Mouse (Mus musculus) limb, embryonic 12.5 days (tissue): ENCODE measurements at regions not wholly inside any gene's neighbourhood (a gene's known extent, or its start where the extent isn't known, plus 50 kb on each side); places are given as distances from the start of the nearest gene placed in this dataset.

Experiments
- ATAC-seq: fragments of 200-750 bp; cut with Nextera tagmentation; 2 replicates; pipeline ENCODE4 v1.8.0; 2017; ENCODE audit warnings: low read depth, moderate TSS enrichment; ENCODE audit not compliant: insufficient number of reproducible peaks, insufficient read depth, low FRiP score, low TSS enrichment
- H3K27ac ChIP-seq: fragments of 300-500 bp; sonication (generic); 2 replicates; pipeline ENCODE4 v1.5.1; 2016; ENCODE audit warnings: mild to moderate bottlenecking, moderate library complexity
- H3K27me3 ChIP-seq: fragments of 300-500 bp; sonication (generic); 2 replicates; pipeline ENCODE4 v1.6.1; 2016; ENCODE audit warnings: mild to moderate bottlenecking, moderate library complexity
- H3K36me3 ChIP-seq: fragments of 300-500 bp; sonication (generic); 2 replicates; pipeline ENCODE4 v1.6.1; 2016; ENCODE audit warnings: mild to moderate bottlenecking, moderate library complexity
- H3K4me1 ChIP-seq: fragments of 300-500 bp; sonication (generic); replicated peaks from 2 replicates; pipeline ENCODE4 v1.6.1; 2016
- H3K4me2 ChIP-seq: fragments of 300-500 bp; sonication (generic); 2 replicates; pipeline ENCODE4 v1.6.1; 2016; ENCODE audit warnings: mild to moderate bottlenecking, moderate library complexity
- H3K4me3 ChIP-seq: fragments of 300-500 bp; sonication (generic); replicated peaks from 2 replicates; pipeline ENCODE4 v1.5.1; 2016; ENCODE audit warnings: mild to moderate bottlenecking
- H3K9ac ChIP-seq: fragments of 300-500 bp; sonication (generic); replicated peaks from 2 replicates; pipeline ENCODE4 v1.6.1; 2016; ENCODE audit warnings: mild to moderate bottlenecking, moderate library complexity
- H3K9me3 ChIP-seq: fragments of 300-500 bp; sonication (generic); 2 replicates; pipeline ENCODE4 v1.6.1; 2016; ENCODE audit warnings: mild to moderate bottlenecking, moderate library complexity
- WGBS: fragments of 180-500 bp; shearing (Covaris S2); methylation state at CpG from one replicate; pipeline ENCODE4 v1.1.7; 2016; 5-methylcytosine and 5-hydroxymethylcytosine counted together

DNA sequence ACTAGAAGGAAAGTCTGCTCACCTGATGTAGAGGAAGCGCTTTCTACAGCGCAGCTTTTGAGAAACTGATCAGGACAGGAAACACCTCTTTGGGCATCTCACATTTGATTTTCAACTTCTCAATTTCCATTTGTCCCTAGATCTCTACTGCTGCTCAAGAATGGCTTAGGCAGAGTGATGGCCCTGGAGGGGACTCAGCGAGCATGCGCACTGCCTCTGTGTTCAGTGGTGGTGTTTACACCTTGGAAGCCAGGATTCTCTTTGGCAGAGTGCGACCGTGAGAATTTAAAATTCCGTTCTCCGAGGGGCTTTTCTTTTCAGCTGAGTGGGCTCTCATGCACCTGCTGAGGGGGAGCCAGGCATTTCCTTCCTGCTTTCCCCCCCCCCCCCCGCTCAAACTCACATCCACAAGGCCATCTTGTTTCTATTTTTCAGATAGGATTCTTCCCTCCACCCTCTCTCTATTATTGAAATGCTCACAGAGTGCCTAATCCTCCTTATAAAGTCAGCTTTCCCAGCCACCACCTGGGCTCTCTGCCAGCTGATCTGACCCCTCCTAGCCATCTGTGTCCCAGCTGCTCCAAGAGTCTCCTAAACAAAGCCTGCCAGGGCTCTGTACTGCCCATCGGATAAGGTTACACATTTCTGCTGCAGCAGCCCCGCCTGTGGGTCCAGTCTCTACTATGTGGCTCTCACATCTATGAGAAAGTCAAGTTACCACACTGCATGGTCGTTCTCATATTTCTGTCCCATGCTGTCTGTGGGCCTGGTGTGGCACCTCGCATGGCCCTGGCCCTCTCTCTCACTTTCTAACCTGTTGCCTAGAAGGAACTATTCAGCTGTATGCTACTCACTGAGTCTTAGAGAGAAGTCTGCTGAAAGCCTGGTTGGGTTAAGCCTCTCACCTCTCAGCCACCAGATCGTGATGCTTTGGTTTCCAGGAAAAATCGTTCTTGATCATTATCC, 252.2 kb downstream of the Ankrd50 start:
- no peaks in the 10 kb centered on the region for H3K9me3 ChIP-seq
- peak overlapping the region; percentile 78 for H3K27ac ChIP-seq
- H3K36me3 ChIP-seq = no peaks in the 10 kb centered on the region
- peak; percentile 90 for ATAC-seq
- peak overlapping the region; percentile 30 for H3K4me2 ChIP-seq
- no peak overlapping the region for H3K4me3 ChIP-seq
- no peak overlapping the region for H3K9ac ChIP-seq
- peaks cover 43% of the 10 kb centered on the region for H3K4me1 ChIP-seq
- no peaks in the 10 kb centered on the region for H3K27me3 ChIP-seq
- WGBS = 38% methylated on average over 15 of the region's 15 CpGs

DNA sequence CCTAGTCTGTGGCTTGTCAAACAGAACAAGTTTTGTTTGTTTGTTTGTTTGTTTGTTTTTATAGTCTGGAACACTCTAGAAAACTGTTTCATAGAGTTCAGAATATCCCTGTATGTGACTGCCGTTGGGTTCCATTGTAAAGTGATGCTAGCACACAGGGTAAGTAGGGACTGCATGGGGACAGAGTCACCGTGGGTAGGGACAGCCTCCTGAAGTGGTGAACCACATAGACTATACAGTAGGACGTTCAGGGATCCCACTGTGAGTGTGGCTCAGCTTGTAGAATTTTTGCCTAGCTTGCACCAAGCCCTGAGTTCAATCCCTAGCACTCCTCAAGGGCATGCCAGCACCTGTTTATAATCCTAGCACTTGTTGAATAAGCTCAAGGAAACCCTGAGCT, 253.1 kb downstream of the Ankrd50 start:
- Histone ChIP-seq H3K9me3 (no peaks in the 10 kb centered on the region), H3K4me1 (peaks cover 43% of the 10 kb centered on the region), H3K4me2 (peak overlapping the region; percentile 30; the same call in 1 of the 2 replicates), H3K9ac (no peak overlapping the region), H3K27me3 (no peaks in the 10 kb centered on the region), H3K27ac (no peak overlapping the region), H3K36me3 (no peaks in the 10 kb centered on the region), H3K4me3 (no peak overlapping the region)
- 83% methylated on average over 3 of the region's 3 CpGs for WGBS
- ATAC-seq = no peak

DNA sequence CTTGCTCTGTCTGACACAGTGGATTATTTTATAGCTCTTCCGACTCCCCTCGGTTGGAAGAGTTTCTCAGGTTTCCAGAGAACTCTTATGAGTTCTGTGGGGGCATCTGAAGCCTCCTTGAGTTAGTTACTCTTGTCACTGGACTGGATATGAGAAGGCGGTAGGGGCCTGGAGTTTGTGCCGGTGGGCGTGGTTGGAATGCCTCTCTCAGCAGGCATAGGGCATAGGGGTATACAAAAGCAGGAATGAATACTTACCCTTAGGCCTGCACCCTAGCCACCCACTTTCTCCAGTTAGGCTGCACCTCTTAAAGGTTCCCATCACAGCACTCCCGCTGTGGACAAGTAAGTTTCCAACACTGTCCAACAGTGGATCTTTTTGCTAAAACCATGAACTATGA, 253.8 kb downstream of the Ankrd50 start:
- H3K27me3 ChIP-seq = no peaks in the 10 kb centered on the region
- peaks cover 43% of the 10 kb centered on the region for H3K4me1 ChIP-seq
- no peak overlapping the region for H3K4me2 ChIP-seq
- H3K9me3 ChIP-seq = no peaks in the 10 kb centered on the region
- H3K4me3 ChIP-seq = no peak overlapping the region
- H3K27ac ChIP-seq = no peak overlapping the region
- no peak overlapping the region for H3K9ac ChIP-seq
- ATAC-seq = no peak
- 76% methylated on average over 6 of the region's 6 CpGs for WGBS
- H3K36me3 ChIP-seq = no peaks in the 10 kb centered on the region

DNA sequence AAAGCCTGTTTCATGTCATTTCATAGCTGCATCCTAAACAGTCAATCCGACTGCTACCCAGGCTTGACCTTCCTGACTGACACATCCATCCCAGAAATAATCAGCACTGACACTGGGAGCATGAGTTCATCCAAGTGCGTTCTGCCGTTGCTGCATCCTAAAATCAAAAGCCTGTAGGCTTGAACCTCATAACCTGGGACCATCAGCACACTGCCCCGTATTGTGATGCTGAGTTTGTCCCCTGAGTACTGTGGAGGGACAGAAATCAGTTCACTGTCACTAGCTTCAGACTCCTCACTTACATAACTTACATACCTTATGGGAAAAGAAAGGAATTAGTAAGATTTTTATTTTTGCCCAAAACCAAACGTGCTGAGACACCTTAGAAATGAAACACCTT, 255.0 kb downstream of the Ankrd50 start:
- ATAC-seq = no peak
- Histone ChIP-seq H3K27ac (no peak overlapping the region), H3K9me3 (no peaks in the 10 kb centered on the region), H3K27me3 (no peaks in the 10 kb centered on the region; the same call in 1 of the 2 replicates), H3K36me3 (no peaks in the 10 kb centered on the region), H3K4me1 (peaks cover 35% of the 10 kb centered on the region), H3K4me2 (no peak overlapping the region), H3K9ac (no peak overlapping the region), H3K4me3 (no peak overlapping the region)
- WGBS = 78% methylated on average over 5 of the region's 5 CpGs

DNA sequence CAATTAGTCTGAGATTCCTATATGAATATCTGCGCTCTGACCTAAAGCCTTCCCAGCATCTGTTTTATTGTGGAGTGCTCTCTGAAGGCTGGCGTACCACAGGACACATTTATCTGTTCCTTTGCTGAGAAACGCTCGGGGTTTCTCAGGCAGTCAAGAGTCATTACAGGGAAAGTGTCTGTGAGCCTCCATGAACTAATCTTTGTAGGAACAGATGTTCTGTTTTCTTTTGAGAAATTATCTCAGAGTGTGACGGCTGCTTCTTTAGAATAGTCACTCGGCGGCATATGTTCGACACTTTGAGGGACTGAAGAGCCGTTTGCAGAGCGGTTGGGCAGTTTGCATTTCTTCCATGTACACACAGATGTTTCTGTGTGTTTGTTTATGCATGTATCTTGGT, 255.6 kb downstream of the Ankrd50 start:
- no peaks in the 10 kb centered on the region for H3K9me3 ChIP-seq
- H3K27ac ChIP-seq = no peak overlapping the region
- H3K36me3 ChIP-seq = no peaks in the 10 kb centered on the region
- no peak overlapping the region for H3K4me3 ChIP-seq
- no peaks in the 10 kb centered on the region; the same call in 1 of the 2 replicates for H3K27me3 ChIP-seq
- 67% methylated on average over 10 of the region's 10 CpGs for WGBS
- H3K4me2 ChIP-seq = no peak overlapping the region
- ATAC-seq = no peak
- H3K4me1 ChIP-seq = peaks cover 35% of the 10 kb centered on the region
- no peak overlapping the region for H3K9ac ChIP-seq

DNA sequence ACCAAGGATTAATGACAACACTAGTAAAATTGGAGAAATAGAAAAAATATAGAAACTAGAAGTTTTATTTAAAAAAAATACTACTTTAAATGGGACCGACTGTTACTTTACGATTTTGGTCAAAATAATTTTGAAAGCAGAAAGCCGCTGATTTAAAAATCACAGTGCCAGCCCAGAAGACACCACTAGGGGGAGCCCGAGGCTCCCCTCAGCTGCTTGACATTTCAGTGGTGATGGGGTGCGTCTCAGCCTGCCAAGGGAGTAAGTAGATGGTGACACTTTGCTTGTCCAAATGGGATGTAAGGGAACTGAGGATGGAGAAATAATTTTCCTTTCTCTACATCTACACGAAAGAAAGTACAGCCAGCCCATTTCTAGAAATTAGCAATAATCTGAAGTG, 257.0 kb downstream of the Ankrd50 start:
- no peak for ATAC-seq
- Histone ChIP-seq H3K36me3 (no peaks in the 10 kb centered on the region), H3K9ac (no peak overlapping the region), H3K27ac (no peak overlapping the region), H3K9me3 (no peaks in the 10 kb centered on the region), H3K4me1 (peaks cover 27% of the 10 kb centered on the region), H3K27me3 (no peaks in the 10 kb centered on the region; the same call in 1 of the 2 replicates), H3K4me3 (no peak overlapping the region), H3K4me2 (no peak overlapping the region)
- WGBS = 28% methylated on average over 6 of the region's 6 CpGs

DNA sequence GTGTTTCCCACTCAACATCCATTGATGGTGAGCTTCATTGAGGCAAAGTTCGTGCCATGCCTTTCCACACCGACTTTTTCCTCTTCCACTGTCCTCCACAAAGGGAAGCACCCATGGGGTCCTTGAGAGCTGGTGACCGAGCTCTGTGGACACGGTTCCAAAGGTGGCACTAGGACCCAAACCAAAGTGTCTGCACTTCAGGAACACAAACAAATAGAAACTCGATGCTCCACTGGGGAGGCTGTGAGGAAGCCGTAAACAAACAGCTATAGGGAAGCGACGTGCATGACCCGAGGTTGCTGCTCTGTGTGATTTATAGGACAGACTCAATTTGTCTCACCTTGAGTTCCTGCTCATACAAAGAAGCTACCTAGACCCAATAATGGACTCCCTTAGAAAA, 257.5 kb downstream of the Ankrd50 start:
- no peak overlapping the region for H3K4me2 ChIP-seq
- H3K9me3 ChIP-seq = no peaks in the 10 kb centered on the region
- H3K4me3 ChIP-seq = no peak overlapping the region
- no peak overlapping the region for H3K27ac ChIP-seq
- 58% methylated on average over 9 of the region's 9 CpGs for WGBS
- no peak overlapping the region for H3K9ac ChIP-seq
- H3K27me3 ChIP-seq = no peaks in the 10 kb centered on the region; the same call in 1 of the 2 replicates
- no peaks in the 10 kb centered on the region for H3K36me3 ChIP-seq
- ATAC-seq = no peak
- H3K4me1 ChIP-seq = peaks cover 23% of the 10 kb centered on the region

DNA sequence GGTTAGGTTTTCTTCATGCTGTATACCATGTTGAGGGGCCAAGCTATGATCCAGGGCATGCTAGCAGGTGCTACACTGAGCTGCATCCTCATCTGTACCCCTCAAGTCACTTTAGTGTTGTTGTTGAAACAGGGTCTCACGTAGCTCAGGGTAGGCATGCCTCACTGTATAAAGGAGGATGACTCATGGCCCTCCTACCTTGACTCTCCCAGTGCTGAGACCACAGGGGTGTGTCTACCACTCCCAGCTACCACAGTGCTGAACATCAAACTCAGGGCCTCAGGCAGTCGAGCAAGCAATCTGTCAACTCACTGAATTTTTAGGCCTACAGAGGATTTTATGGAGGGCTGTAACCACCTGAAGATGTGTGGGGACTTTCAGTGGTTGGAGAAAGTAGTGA, 258.5 kb downstream of the Ankrd50 start:
- no peaks in the 10 kb centered on the region for H3K36me3 ChIP-seq
- no peaks in the 10 kb centered on the region for H3K9me3 ChIP-seq
- H3K27me3 ChIP-seq = no peaks in the 10 kb centered on the region; the same call in 1 of the 2 replicates
- WGBS = 54% methylated on average over 2 of the region's 2 CpGs
- ATAC-seq = no peak
- no peak overlapping the region for H3K4me2 ChIP-seq
- H3K9ac ChIP-seq = no peak overlapping the region
- peaks cover 13% of the 10 kb centered on the region for H3K4me1 ChIP-seq
- no peak overlapping the region for H3K4me3 ChIP-seq
- no peak overlapping the region for H3K27ac ChIP-seq

DNA sequence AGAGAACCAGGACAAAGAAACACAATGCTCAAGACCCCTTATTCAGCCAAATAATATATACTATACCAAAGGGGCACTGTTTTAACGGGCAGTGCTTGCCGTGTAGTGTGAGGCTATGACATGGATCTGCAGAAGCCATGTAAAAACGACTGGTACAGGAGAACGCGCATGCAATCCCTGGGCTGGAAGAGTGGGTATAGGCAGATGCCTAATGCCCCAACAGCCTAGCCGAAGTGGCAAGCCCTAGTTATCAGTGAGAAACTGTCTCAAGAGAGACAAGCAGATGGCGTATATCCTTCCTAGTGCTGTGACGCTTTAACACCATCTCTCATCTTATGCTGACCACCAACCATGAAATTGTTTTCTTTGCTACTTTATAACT, 262.8 kb downstream of the Ankrd50 start:
- H3K4me2 ChIP-seq = no peak overlapping the region
- H3K9ac ChIP-seq = no peak overlapping the region
- no peaks in the 10 kb centered on the region for H3K9me3 ChIP-seq
- no peak for ATAC-seq
- no peaks in the 10 kb centered on the region for H3K36me3 ChIP-seq
- no peak overlapping the region for H3K4me3 ChIP-seq
- H3K27ac ChIP-seq = no peak overlapping the region
- H3K4me1 ChIP-seq = no peaks in the 10 kb centered on the region
- no peaks in the 10 kb centered on the region; the same call in 1 of the 2 replicates for H3K27me3 ChIP-seq
- 84% methylated on average over 8 of the region's 8 CpGs for WGBS

DNA sequence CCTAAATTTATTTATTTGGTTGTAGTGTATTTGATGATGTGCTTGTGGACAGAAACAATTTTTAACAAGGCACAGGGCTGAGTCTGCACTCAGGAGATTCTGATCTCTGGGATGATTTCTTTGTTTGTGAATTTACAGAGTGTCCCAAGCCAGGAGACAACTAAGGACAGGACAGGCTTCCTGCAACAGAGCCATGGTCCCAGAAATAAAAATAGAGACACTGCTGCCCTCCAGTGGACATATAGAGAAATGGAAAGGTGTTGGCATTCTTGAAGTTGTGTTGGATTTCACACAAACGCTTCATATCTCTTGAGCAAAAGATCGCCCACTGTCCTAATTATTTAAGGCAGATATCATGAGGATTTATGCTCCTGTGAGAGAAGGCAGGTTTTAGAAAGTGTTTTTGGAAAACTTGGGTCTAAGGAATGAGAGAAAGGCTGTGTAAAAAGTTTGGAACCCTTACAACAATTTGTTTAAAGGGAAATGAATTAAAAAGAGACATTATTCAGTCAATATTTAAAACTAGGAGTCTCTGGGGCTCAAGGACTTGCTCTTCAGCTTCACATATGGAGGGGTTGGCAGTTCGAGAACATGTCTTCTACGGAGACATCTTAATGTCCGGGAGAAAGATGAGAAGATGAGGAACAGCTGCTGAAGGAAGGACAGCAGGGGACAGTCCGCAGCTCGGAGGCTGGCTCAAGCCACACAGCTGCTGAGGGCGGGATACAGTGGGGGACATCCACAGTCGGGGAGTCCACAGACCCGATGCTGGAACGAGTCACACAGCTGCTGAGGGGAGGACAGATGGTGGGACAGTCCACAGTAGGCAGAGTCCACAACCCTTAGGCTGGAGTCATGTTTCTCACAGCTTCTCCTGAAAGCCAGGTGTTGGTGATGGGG, 263.5 kb downstream of the Ankrd50 start:
- WGBS = 51% methylated on average over 11 of the region's 11 CpGs
- ATAC-seq = no peak; the same call in none of the 2 replicates
- Histone ChIP-seq H3K4me1 (no peaks in the 10 kb centered on the region), H3K4me3 (no peak overlapping the region), H3K4me2 (no peak overlapping the region), H3K27me3 (no peaks in the 10 kb centered on the region; the same call in 1 of the 2 replicates), H3K9me3 (no peaks in the 10 kb centered on the region), H3K9ac (no peak overlapping the region), H3K36me3 (no peaks in the 10 kb centered on the region), H3K27ac (no peak overlapping the region)

DNA sequence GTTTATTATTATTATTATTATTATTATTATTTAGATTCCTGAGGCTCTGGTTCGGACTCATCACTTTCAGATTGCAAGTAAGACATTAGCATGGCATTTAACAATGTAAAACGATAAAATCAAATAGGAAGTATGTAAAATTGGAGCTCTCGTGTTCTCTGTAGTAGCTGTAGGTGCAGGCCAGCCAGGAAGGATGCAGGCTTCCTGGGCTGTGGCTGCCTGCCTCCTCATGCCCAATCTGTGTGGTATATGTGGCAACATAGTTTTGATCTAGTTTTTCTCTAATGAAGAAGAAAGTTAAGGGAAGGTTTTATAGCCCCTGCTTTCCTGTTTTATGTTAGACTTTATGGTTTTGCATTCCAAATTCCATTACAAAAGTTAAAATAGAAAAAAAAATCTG, 275.6 kb downstream of the Ankrd50 start:
- ATAC-seq = no peak
- Histone ChIP-seq H3K36me3 (no peaks in the 10 kb centered on the region), H3K9ac (no peak overlapping the region), H3K27me3 (no peaks in the 10 kb centered on the region), H3K4me2 (no peak overlapping the region), H3K27ac (no peak overlapping the region), H3K9me3 (no peaks in the 10 kb centered on the region), H3K4me1 (peaks cover 3% of the 10 kb centered on the region; the same call in 1 of the 2 replicates), H3K4me3 (no peak overlapping the region)
- 75% methylated on average over 3 of the region's 3 CpGs for WGBS
